Mouse (Mus musculus) stomach, embryonic 15.5 days (tissue): ENCODE data around the gene Dnpep. TPM values are rescaled to one million over a fixed set of nuclear protein-coding genes. Genes with fewer than 3 reads are reported as not detected.

ENCODE experiments used
- ATAC-seq: fragments of 200-750 bp; cut with Nextera tagmentation; 2 replicates; pipeline ENCODE4 v1.8.0; 2017; ENCODE audit warnings: low read depth, moderate number of reproducible peaks, moderate TSS enrichment; ENCODE audit not compliant: insufficient read depth, low FRiP score
- H3K27ac ChIP-seq: fragments of 300-500 bp; sonication (generic); 2 replicates; pipeline ENCODE4 v1.5.1; 2015; ENCODE audit warnings: mild to moderate bottlenecking, inconsistent platforms
- H3K27me3 ChIP-seq: fragments of 300-500 bp; sonication (generic); replicated peaks from 2 replicates; pipeline ENCODE4 v1.6.1; 2015; ENCODE audit warnings: inconsistent platforms
- H3K36me3 ChIP-seq: fragments of 300-500 bp; sonication (generic); 2 replicates; pipeline ENCODE4 v1.6.1; 2015; ENCODE audit warnings: inconsistent platforms
- H3K4me1 ChIP-seq: fragments of 300-500 bp; sonication (generic); 2 replicates; pipeline ENCODE4 v1.6.1; 2015; ENCODE audit warnings: inconsistent platforms
- H3K4me2 ChIP-seq: fragments of 300-500 bp; sonication (generic); 2 replicates; pipeline ENCODE4 v1.6.1; 2015; ENCODE audit warnings: mild to moderate bottlenecking, inconsistent platforms
- H3K4me3 ChIP-seq: fragments of 300-500 bp; sonication (generic); replicated peaks from 2 replicates; pipeline ENCODE4 v1.5.1; 2015; ENCODE audit warnings: inconsistent platforms
- H3K9ac ChIP-seq: fragments of 300-500 bp; sonication (generic); 2 replicates; pipeline ENCODE4 v1.6.1; 2015; ENCODE audit warnings: inconsistent platforms
- H3K9me3 ChIP-seq: fragments of 300-500 bp; sonication (generic); 2 replicates; pipeline ENCODE4 v1.6.1; 2016; ENCODE audit warnings: inconsistent platforms
- WGBS: fragments of 180-500 bp; shearing (Covaris S2); methylation state at CpG from one replicate; pipeline ENCODE4 v1.1.7; 2015; 5-methylcytosine and 5-hydroxymethylcytosine counted together
- polyA plus RNA-seq: library from polyadenylated mRNA; unstranded; fragments of >200 nt; fragmentation: Nextera tagmentation; extraction: Ambion mirVana; gene quantifications from 2 replicates; pipeline ENCODE4 v1.2.1, GENCODE M21; 2015

The Dnpep gene
- 123 and 137 TPM in 2 replicates for polyA plus RNA-seq

- no peaks in the 10 kb centered on the region for H3K9me3 ChIP-seq
- H3K4me2 ChIP-seq: peak within 1 kb of the TSS; percentile 80
- H3K27ac ChIP-seq: peak within 1 kb of the TSS; percentile 98
- H3K27me3 ChIP-seq: no peaks in the 10 kb centered on the region
- peaks cover 11% of the 10 kb centered on the region; the same call in 1 of the 2 replicates for H3K4me1 ChIP-seq
- peak within 1 kb of the TSS; percentile 62 for H3K9ac ChIP-seq
- H3K36me3 ChIP-seq: peaks cover 13% of the 10 kb centered on the region
- ATAC-seq: peak; percentile 96
- H3K4me3 ChIP-seq: peak within 1 kb of the TSS; percentile 78
- WGBS: under 1% methylated on average over 87 of the region's 92 CpGs
These were observed at the start of gene Dnpep for GRCm38 (mm10) chr1:75317241-75318201. Dnpep (minus strand) TSS chr1:75317990.

DNA sequence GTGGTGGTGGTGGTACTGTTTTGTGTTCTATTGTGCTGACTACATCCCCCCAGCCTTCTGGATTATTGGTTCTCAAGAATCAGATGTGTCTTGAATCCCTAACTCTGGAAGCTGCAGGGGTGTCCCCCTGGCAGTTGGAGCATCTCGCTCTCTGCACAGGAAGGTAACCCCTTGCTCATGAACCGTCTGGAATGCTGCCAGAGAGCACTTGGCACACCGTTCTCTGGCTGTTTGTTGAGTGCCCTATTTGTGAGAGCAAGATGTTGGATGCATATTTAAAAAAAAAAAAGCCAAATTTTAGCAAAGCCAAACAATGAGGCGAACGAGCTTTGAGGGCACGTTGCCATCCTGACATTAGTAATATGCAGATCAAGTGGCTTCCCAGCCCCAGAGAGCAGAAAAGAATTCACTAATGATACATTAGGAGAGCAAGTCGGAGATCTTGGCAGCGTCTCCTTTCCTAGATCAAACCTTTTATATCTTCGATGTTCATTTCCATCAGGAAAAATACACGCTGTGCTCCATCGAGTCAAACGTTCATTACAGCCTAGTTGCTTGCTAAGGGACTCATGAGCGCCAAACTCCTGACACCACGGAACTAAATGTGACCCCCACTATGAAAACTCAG is 47.8 kb upstream of the Dnpep start:
- Histone ChIP-seq H3K4me2 (no peak overlapping the region), H3K9ac (no peak overlapping the region), H3K36me3 (no peaks in the 10 kb centered on the region; the same call in 1 of the 2 replicates), H3K27ac (no peak overlapping the region), H3K9me3 (no peaks in the 10 kb centered on the region), H3K27me3 (peaks cover 1% of the 10 kb centered on the region), H3K4me3 (no peak overlapping the region), H3K4me1 (peaks cover 8% of the 10 kb centered on the region; the same call in 1 of the 2 replicates)
- ATAC-seq: no peak
- 75% methylated on average over 14 of the region's 14 CpGs for WGBS

GRCm38 (mm10) chr1:75363868-75364267 is 46.1 kb upstream of the Dnpep start:
- no peak overlapping the region for H3K9ac ChIP-seq
- no peaks in the 10 kb centered on the region for H3K9me3 ChIP-seq
- no peaks in the 10 kb centered on the region; the same call in 1 of the 2 replicates for H3K36me3 ChIP-seq
- 85% methylated on average over 3 of the region's 3 CpGs for WGBS
- no peak for ATAC-seq
- no peak overlapping the region for H3K27ac ChIP-seq
- H3K4me1 ChIP-seq: peaks cover 17% of the 10 kb centered on the region
- no peak overlapping the region for H3K4me2 ChIP-seq
- no peak overlapping the region for H3K4me3 ChIP-seq
- H3K27me3 ChIP-seq: peaks cover 9% of the 10 kb centered on the region

DNA sequence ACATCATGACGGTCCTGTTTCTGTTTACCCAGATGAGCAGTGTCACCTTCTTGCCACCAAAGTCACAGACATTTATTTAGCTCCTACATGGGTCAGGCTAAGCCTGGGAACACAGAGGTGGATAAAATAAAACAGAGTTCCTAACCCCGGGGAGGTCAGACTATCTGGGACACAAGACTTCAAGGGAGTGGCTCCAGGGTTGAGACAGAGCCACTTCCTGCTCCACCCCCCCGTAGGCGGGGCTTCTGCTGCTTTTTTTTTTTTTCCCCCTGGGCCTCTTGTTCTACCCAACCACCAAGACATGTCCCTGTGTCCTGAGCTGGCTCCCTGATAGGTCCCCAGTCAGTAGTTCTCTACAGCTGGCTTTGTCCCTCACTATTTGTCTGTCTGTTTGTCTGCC is 44.0 kb upstream of the Dnpep start:
- Histone ChIP-seq H3K9ac (no peak overlapping the region), H3K36me3 (no peaks in the 10 kb centered on the region; the same call in 1 of the 2 replicates), H3K4me1 (peaks cover 18% of the 10 kb centered on the region), H3K9me3 (no peaks in the 10 kb centered on the region), H3K4me3 (no peak overlapping the region), H3K4me2 (peak overlapping the region; percentile 16; the same call in 1 of the 2 replicates), H3K27me3 (peaks cover 9% of the 10 kb centered on the region), H3K27ac (no peak overlapping the region)
- no peak for ATAC-seq
- WGBS: 28% methylated on average over 4 of the region's 4 CpGs

DNA sequence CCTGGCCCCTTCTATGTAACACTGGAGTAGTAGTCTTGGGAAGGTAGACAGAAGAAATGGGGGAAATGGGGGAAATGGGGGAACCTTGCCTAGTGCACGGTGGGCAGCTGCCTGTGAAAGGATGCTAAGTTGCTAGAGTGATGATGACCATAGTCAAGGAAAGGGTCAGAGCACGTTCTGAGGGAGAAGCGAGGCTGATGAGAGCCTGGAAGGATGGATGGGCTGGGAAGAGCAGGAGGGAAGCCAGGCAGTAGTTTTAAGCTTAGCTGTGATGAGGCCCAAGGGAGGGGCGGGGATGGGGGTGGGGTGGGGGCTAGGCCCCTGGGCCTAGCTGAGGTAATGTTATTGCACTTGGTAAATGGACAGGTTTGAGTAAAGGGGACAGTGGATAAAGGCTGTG is 43.3 kb upstream of the Dnpep start:
- Histone ChIP-seq H3K9ac (no peak overlapping the region), H3K4me1 (peaks cover 18% of the 10 kb centered on the region), H3K36me3 (no peaks in the 10 kb centered on the region; the same call in 1 of the 2 replicates)

GRCm38 (mm10) chr1:75360112-75361031 is 42.6 kb upstream of the Dnpep start, which contains the start of gene Des:
Des (plus strand) TSS chr1:75360329.
- H3K27me3 ChIP-seq: peaks cover 9% of the 10 kb centered on the region
- peak within 1 kb of the TSS; percentile 49 for H3K4me3 ChIP-seq
- H3K9me3 ChIP-seq: no peaks in the 10 kb centered on the region
- peak within 1 kb of the TSS; percentile 81 for H3K4me2 ChIP-seq
- 3% methylated on average over 80 of the region's 80 CpGs for WGBS
- no peaks in the 10 kb centered on the region; the same call in 1 of the 2 replicates for H3K36me3 ChIP-seq
- peak; percentile 71 for ATAC-seq
- peak within 1 kb of the TSS; percentile 59 for H3K27ac ChIP-seq
- H3K4me1 ChIP-seq: peaks cover 18% of the 10 kb centered on the region
- H3K9ac ChIP-seq: peak within 1 kb of the TSS; percentile 9; the same call in 1 of the 2 replicates

More for the DNA sequence above, 43.3 kb upstream of the Dnpep start:
- Histone ChIP-seq H3K27ac (no peak overlapping the region), H3K9me3 (no peaks in the 10 kb centered on the region), H3K4me2 (peak overlapping the region; percentile 81), H3K27me3 (peaks cover 9% of the 10 kb centered on the region), H3K4me3 (peak overlapping the region; percentile 49)
- 46% methylated on average over 4 of the region's 4 CpGs for WGBS
- no peak for ATAC-seq

DNA sequence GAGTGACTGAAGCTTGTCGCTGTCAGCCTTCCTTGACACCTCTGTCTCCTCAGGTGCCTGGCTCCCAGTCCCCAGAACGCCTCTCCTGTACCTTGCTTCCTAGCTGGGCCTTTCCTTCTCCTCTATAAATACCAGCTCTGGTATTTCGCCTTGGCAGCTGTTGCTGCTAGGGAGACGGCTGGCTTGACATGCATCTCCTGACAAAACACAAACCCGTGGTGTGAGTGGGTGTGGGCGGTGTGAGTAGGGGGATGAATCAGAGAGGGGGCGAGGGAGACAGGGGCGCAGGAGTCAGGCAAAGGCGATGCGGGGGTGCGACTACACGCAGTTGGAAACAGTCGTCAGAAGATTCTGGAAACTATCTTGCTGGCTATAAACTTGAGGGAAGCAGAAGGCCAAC is 41.6 kb upstream of the Dnpep start:
- no peak for ATAC-seq
- H3K27me3 ChIP-seq: peaks cover 9% of the 10 kb centered on the region
- H3K27ac ChIP-seq: peak overlapping the region; percentile 59
- H3K9ac ChIP-seq: no peak overlapping the region
- H3K4me2 ChIP-seq: no peak overlapping the region
- no peaks in the 10 kb centered on the region for H3K9me3 ChIP-seq
- H3K36me3 ChIP-seq: no peaks in the 10 kb centered on the region
- H3K4me3 ChIP-seq: no peak overlapping the region
- WGBS: 54% methylated on average over 13 of the region's 13 CpGs
- H3K4me1 ChIP-seq: peaks cover 18% of the 10 kb centered on the region

DNA sequence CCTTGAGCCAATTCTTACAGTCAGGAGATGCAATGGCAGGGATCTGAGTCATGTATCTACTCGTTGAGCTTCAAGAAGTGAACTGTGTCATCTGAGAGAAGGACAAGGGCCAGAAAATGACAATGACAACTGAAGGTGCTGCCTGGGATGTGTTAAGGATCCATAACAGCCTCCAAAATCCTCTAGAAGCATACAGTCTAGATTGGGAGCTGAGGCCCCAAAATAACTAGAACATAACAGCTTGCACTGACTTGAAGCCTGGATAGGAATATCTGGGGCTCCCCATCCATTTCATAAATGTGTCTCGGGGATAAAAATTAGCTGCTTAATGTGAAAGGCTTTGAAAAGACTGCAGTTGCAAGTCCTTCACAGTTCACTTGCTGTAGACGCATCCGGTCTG is 40.2 kb upstream of the Dnpep start:
- H3K9ac ChIP-seq: no peak overlapping the region
- no peak overlapping the region for H3K27ac ChIP-seq
- H3K36me3 ChIP-seq: no peaks in the 10 kb centered on the region
- no peak overlapping the region for H3K4me3 ChIP-seq
- no peak for ATAC-seq
- H3K4me1 ChIP-seq: peaks cover 18% of the 10 kb centered on the region
- H3K4me2 ChIP-seq: no peak overlapping the region
- peaks cover 9% of the 10 kb centered on the region for H3K27me3 ChIP-seq
- no peaks in the 10 kb centered on the region for H3K9me3 ChIP-seq
- WGBS: 84% methylated on average over 4 of the region's 4 CpGs

DNA sequence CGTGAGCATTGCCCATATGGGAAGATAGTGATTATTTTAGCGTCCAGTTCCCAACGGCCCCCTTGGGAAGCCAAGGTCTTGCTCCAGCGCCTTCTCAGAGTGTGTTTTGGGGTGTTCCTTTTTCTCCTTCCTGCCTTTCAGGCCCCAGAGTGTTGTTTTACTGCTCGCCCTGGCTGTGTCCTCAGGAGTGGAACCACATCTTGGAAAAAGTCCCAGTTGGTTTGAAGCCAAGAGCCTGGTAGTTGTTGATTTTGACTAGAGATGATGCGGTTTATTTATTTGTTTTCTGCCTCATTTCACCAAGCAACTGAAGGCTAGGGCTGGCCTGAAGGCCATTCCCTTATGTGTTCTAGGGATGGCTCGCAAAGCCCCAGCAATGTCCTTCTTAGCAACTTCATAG is 39.5 kb upstream of the Dnpep start:
- Histone ChIP-seq H3K27me3 (peaks cover 9% of the 10 kb centered on the region), H3K27ac (no peak overlapping the region), H3K4me2 (no peak overlapping the region), H3K9ac (no peak overlapping the region), H3K36me3 (no peaks in the 10 kb centered on the region), H3K9me3 (no peaks in the 10 kb centered on the region), H3K4me3 (no peak overlapping the region), H3K4me1 (peaks cover 18% of the 10 kb centered on the region)
- ATAC-seq: no peak
- WGBS: 71% methylated on average over 7 of the region's 7 CpGs

GRCm38 (mm10) chr1:75349275-75349674 is 31.5 kb upstream of the Dnpep start:
- Histone ChIP-seq H3K27ac (no peak overlapping the region), H3K4me1 (peaks cover 20% of the 10 kb centered on the region), H3K27me3 (no peaks in the 10 kb centered on the region), H3K9ac (no peak overlapping the region), H3K9me3 (no peaks in the 10 kb centered on the region), H3K4me3 (no peak overlapping the region), H3K4me2 (no peak overlapping the region), H3K36me3 (no peaks in the 10 kb centered on the region)
- ATAC-seq: no peak
- 44% methylated on average over 5 of the region's 5 CpGs for WGBS

DNA sequence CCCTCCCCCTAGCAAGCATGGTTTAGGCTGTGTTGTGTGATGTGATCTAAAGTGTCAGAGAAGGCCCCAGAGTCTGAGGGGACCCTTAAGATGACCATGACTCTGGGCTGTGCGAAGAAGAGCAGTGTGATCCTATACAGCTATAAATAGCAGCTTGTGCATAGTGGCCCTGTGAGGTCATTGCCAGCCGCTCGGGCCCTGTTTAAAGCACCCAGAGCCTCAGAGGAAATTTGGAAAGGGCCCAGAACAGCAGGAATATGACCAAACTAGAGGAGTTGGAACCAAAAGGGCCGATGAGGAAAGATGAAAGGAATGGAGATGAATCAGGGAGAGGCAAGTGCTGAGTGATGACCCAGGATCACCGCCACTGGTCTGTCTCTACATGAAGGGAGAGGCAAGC is 29.5 kb upstream of the Dnpep start:
- Histone ChIP-seq H3K27ac (no peak overlapping the region), H3K4me1 (peaks cover 25% of the 10 kb centered on the region), H3K9ac (no peak overlapping the region), H3K4me2 (no peak overlapping the region), H3K36me3 (no peaks in the 10 kb centered on the region), H3K27me3 (no peaks in the 10 kb centered on the region), H3K4me3 (no peak overlapping the region), H3K9me3 (no peaks in the 10 kb centered on the region)
- WGBS: 66% methylated on average over 5 of the region's 5 CpGs
- no peak for ATAC-seq
